10 mouse cellular contexts compared by ENCODE assay signal in the genomic region with DNA sequence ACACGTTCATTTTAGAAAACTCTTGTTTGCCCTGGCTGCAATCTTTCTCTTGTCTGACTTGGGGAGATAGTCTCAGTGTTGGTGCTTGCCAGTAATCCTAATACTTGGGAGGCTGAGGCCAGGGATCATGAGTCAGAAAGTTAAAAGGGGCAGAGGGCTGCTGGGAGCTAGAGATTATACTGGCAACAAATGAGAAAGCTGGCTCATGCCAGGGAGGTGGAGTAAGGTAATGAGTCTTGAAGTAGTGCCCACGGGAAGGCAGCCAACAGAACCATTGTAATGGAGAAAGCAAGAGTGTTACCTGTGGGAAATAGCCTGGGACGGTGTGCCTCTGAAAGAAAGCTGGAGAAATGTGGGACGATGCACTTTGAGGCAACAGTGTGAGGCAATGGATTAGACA. TPM values are rescaled to one million over a fixed set of nuclear protein-coding genes. Genes with fewer than 3 reads are reported as not detected.
DNase-seq lines count a peak whose midpoint lies in the region; ATAC-seq lines count a peak whose summit lies in the region.
"Had no signal": no experiment of that assay in that cellular context is flagged by ENCODE, and none has a peak within 500 bp of the region (broad histone marks: within the 10 kb centered on the region; RNA-seq: fewer than 3 reads in every experiment).

No protein-coding gene starts in this region.

- no peak overlapping the region for H3K4me2 ChIP-seq in kidney, embryonic 14.5 days (replicated peaks; ENCODE audit: low read depth, low read length)

- peak; percentile 56 to 57 for DNase-seq in heart, adult 18-20 months
- DNase-seq in heart, embryonic 10.5 days (ENCODE audit: low spot score) = no peak
- DNase-seq in gonadal fat pad, adult 2 months (ENCODE audit: low read depth) = peak; percentile 99
- peak; percentile 75 for DNase-seq in lung, postnatal 25 days (ENCODE audit: low spot score)
- no peak for DNase-seq in layer of hippocampus, adult 9-11 months
- no peak for DNase-seq in frontal cortex, postnatal 10 days (ENCODE audit: low spot score in 2 of 2)
- DNase-seq in thymus, postnatal 36 days = no peak
- DNase-seq: retina, postnatal 1 day had no signal

- H3K9me3 ChIP-seq in heart, embryonic 10.5 days = no peaks in the 10 kb centered on the region
- H3K9me3 ChIP-seq in kidney, embryonic 14.5 days (ENCODE audit: control insufficient read depth, low read length) = no peaks in the 10 kb centered on the region

- H3K9ac ChIP-seq in kidney, embryonic 14.5 days (ENCODE audit: low read depth, low read length) = no peak overlapping the region

- H3K36me3 ChIP-seq in heart, embryonic 10.5 days = peaks cover 14% of the 10 kb centered on the region
- peaks cover 6% of the 10 kb centered on the region for H3K36me3 ChIP-seq in kidney, embryonic 14.5 days (ENCODE audit: control insufficient read depth, insufficient read depth, low read length)

- ATAC-seq in kidney, embryonic 14.5 days (ENCODE audit: low FRiP score, low TSS enrichment) = no peak

- no peak overlapping the region for H3K4me3 ChIP-seq in heart, embryonic 10.5 days
- H3K4me3 ChIP-seq in kidney, embryonic 14.5 days (ENCODE audit: low read length) = no peak overlapping the region

- H3K4me1 ChIP-seq in heart, embryonic 10.5 days = peaks cover 8% of the 10 kb centered on the region; the same call in 1 of the 2 replicates
- H3K4me1 ChIP-seq in kidney, embryonic 14.5 days (ENCODE audit: control insufficient read depth, insufficient read depth, low read length) = no peaks in the 10 kb centered on the region

- WGBS in heart, embryonic 10.5 days = 61% methylated on average over 4 of the region's 4 CpGs
- WGBS in kidney, embryonic 14.5 days = 66% methylated on average over 4 of the region's 4 CpGs

- H3K27me3 ChIP-seq in heart, embryonic 10.5 days (ENCODE audit: insufficient read depth, poor library complexity, severe bottlenecking) = no peaks in the 10 kb centered on the region
- no peaks in the 10 kb centered on the region for H3K27me3 ChIP-seq in kidney, embryonic 14.5 days (ENCODE audit: control insufficient read depth, insufficient read depth, low read length)
- H3K27me3 ChIP-seq: CH12.LX had no signal

- no peak overlapping the region for H3K27ac ChIP-seq in heart, embryonic 10.5 days
- H3K27ac ChIP-seq in kidney, embryonic 14.5 days (ENCODE audit: low read depth, low read length) = peak overlapping the region; percentile 67; the same call in 1 of the 2 replicates

RNA-seq across cellular contexts. Expression of a gene that starts 6.0 kb away (rescaled TPM):
- 1 to 10 TPM; 8.0 to 9.8 TPM for total RNA-seq in heart, adult 18-20 months (2021)
- polyA plus RNA-seq in heart, embryonic 10.5 days (2016; fragmentation: Nextera tagmentation; extraction: Ambion mirVana) = 15.2 and 15.9 TPM in 2 replicates
- polyA plus RNA-seq in gonadal fat pad, adult 2 months (2012; rRNA removed) = 66.7 and 122 TPM in 2 replicates
- polyA plus RNA-seq in kidney, embryonic 14.5 days (2014; fragmentation: Nextera tagmentation; extraction: Ambion mirVana) = 10.1 and 11.9 TPM in 2 replicates

RNA-seq across cellular contexts. Expression of a gene that starts 23.0 kb away (rescaled TPM):
- 100 to 1,000 TPM; 121 to 126 TPM for total RNA-seq in heart, adult 18-20 months (2021)
- polyA plus RNA-seq in heart, embryonic 10.5 days (2016; fragmentation: Nextera tagmentation; extraction: Ambion mirVana) = 90.1 and 96.5 TPM in 2 replicates
- polyA plus RNA-seq in gonadal fat pad, adult 2 months (2012; rRNA removed) = 5.4 and 7.9 TPM in 2 replicates
- 73.1 and 80.8 TPM in 2 replicates for polyA plus RNA-seq in kidney, embryonic 14.5 days (2014; fragmentation: Nextera tagmentation; extraction: Ambion mirVana)

RNA-seq across cellular contexts. Expression of a gene that starts 39.2 kb away (rescaled TPM):
- total RNA-seq in heart, adult 18-20 months (2021) = 1 to 10 TPM; 4.0 to 4.2 TPM
- polyA plus RNA-seq in heart, embryonic 10.5 days (2016; fragmentation: Nextera tagmentation; extraction: Ambion mirVana) = 5.4 and 5.8 TPM in 2 replicates
- 4.5 and 5.3 TPM in 2 replicates for polyA plus RNA-seq in gonadal fat pad, adult 2 months (2012; rRNA removed)
- 8.4 and 8.9 TPM in 2 replicates for polyA plus RNA-seq in kidney, embryonic 14.5 days (2014; fragmentation: Nextera tagmentation; extraction: Ambion mirVana)

Comparison
In these comparisons a context has a peak if more than half of its experiments do, and no peak if none do; other contexts are left out.
1. DNase-seq: peak in heart, adult 18-20 months (2 of 2), gonadal fat pad, adult 2 months (single experiment) and lung, postnatal 25 days (single experiment); none in heart, embryonic 10.5 days (single experiment), layer of hippocampus, adult 9-11 months (single experiment), frontal cortex, postnatal 10 days (0 of 2) and thymus, postnatal 36 days (0 of 2).